Mouse (Mus musculus): Measurements from ENCODE around the gene Mpi.

Gene Mpi

DNA sequence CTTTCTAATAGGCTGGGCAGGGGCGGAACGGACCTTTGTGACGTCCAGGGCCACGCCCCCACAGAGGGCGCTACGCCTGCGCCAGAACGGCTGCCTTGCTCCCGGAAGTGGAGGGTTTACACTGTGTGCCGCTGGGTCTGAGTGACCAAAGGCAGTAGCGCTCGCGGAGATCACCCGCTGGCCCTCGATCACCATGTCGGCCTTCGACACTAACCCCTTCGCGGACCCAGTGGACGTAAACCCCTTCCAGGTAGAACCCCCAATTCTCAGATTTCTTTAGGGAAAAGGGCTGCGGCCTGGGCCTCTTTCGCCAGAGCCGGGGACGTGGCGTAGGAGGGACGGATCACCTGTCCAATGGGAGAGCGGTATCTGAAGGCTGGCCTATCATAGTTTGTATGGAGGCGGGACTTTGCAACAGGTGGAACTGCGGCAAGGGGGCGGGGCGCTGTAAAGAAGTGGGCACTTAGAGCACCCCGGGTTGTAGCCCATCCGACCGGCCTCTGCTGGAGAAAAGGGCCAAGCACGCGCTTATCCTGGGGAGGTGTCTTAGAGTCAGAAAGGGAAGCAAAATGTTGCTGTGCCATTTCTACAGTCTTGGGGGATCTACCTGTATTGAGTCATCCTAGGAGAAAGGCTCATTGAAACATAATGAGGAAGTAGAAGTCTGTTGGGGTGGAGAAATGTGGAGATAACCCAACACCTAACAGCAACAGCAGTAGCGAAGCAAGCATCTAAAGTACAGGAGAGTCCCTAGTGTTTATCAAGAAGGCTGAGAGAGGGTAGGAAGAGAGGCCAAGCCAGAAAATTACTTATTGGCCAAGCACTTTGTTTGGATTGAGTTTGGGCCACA lies 8.5 kb upstream of the Mpi start, which contains the start of gene Scamp2:
Gene Scamp2, plus strand, starts transcription at position 83 of the 850 bp plus-strand sequence.
- peak; percentile 97 for DNase-seq (ENCODE audit: low read depth)

DNA sequence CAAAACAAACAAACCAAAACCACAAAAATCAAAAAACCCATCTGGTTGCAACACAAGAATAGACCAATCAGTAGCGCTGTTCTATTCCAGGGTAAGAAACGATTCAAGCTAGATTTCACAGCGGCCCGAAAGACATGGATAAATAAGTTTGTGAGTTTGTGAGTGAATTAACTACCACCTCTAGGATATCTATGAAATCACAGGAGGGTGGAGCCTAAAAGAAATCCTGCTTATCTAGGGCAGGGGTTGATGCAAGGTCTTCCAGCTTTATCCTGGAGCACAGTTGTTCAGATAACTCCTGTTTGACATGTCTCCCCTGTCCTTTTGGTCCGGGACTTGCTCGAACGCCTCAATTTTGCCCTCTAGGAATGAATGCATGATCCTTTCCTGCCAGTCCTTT lies 7.7 kb upstream of the Mpi start:
- no peak for DNase-seq (ENCODE audit: low read depth)

DNA sequence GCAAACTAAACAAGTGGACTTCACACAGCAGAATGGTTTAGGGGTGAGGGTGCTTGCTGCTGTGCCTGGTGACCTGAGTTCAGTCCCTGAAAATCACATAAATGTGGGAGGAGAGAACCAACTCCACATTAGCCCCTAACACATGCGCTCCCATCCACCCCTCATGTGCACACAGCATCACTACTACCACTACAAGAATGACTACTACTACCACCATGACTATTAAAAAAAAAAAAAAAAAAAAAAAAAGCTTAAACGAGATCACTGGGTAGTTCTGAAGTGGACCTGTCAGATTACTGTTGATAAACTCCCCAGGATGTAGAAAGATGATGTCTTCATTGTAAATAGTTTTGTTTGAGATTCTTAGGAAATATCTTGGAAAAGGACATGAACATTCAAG lies 7.0 kb upstream of the Mpi start:
- no peak for DNase-seq (ENCODE audit: low read depth)

DNA sequence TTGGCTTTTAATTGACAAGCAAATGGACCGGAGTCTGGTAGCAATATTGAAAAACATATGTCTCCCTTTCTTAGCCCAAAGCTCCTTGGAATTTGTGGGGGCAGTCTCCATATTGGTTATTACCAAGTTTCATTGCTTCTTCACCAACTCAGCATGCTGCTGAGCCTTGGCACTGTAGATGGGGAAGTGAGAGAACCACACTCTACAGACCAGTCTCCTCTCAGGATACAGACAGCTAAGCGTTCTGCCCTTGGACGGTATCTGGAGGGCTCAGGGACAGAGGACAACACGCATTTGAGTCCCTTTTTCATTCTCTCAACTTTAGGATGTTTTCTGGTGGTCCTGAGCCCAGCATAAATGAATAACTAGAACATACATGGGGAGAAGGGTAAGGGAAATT lies 6.1 kb upstream of the Mpi start:
- no peak for DNase-seq (ENCODE audit: low read depth)

DNA sequence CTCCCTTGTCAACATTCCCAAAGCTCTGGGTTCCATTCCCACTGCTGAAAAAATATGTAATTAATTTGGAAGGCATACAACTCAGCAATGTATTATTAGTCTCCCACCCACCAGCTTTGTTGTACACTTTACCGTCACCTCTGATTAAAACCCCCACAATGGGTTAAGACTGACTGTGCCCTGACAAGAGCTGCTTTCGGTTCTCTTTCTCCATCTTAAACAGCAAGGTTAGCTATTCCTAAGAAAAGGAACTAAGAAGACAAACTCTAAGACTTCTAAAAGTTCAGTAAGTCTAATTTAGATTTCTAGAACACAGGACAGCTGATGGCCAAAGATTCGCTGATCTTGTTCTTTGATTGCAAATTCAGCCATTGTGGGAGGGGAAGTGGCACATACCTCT lies 4.7 kb upstream of the Mpi start:
- DNase-seq (ENCODE audit: low read depth): no peak

DNA sequence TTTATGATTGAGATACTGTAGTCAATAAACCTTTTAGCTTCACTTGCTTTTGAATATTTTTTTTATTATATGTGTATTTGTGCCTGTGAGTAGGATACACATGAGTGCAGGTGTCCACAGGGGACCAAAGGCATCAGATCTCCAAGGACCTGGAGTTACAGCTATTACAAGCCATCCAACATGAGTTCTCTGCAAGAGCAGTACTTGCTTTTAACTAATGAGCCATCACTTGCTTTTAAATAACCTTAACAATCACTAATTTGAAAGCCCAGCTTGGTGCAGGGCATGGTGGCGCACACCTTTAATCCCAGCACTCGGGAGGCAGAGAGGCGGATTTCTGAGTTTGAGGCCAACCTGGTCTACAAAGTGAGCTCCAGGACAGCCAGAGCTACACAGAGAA lies 2.2 kb upstream of the Mpi start:
- no peak for DNase-seq (ENCODE audit: low read depth)

DNA sequence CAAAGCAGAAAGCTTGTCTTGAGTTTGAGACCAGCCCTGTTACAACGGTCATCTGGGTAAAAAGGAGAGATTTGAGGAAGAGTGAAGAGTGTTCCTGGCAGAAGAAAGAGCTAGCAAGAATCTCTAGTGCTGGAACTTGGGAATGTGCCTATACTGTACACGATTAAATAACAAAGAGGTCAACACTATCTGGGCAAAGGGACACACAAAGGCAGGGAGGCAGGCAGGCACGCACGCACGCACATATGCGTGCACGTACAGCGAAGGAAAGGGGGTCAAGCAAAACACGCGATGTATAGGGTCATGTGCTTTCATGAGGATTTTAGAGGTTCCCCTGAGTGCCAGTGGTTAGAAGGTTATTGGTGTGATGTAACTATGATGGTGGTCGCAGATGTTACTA lies 556 bp upstream of the Mpi start:
- no peak for DNase-seq (ENCODE audit: low read depth)

DNA sequence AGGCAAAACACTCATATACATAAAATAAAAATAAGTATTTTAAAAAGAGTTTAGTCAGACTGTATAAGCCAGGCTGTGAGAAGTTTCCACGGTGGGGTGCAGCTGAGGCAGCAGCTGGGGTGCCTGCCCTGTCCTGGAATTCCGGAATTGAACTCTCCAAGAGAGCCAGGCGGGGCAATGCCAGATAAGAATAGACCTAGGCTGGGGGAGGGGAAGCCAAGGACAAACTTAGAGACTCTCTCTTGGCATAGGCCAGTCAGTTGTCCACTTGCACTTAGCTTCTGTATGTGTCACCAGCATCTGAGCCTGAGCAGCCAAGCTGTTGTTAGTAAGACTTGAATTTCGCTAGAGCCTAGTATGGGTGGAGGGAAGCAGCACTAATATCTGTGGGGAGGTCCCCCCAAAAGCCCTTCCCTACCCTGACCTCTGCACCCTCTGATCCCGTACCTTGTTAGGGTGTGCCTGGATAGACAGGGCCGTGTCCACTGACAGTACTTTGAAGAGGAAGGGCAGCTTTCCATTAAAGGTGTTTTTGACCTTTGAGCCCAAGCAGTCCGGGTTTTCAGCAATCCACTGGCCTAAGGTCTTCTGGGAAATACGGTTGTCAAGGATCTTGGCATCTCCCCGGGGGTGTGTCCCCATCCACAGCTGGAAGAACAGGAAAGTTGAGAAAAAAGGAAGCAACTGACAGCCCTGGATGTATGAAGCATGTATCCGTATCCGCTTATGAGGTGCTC lies 2.3 kb downstream of the Mpi start:
- DNase-seq (ENCODE audit: low read depth): no peak

DNA sequence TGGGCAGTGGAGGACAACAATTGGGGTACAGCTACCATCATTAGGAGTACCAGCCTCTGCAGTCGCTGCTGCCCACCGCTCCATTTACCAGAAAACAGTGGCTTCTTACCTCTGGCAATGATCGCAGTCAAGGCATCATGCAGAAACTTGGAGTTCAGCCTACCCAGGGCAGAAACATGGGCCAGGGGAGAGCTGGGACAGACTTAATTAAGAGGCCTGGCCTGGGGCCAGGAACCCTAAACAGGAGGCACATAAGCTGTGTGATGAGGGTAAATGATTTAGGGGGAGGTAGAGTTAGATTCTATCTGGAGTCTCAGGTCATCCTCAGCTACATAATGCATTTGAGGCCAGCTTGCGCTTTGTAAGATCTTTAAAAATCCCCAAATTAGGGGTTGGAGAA lies 3.4 kb downstream of the Mpi start:
- DNase-seq (ENCODE audit: low read depth): no peak

DNA sequence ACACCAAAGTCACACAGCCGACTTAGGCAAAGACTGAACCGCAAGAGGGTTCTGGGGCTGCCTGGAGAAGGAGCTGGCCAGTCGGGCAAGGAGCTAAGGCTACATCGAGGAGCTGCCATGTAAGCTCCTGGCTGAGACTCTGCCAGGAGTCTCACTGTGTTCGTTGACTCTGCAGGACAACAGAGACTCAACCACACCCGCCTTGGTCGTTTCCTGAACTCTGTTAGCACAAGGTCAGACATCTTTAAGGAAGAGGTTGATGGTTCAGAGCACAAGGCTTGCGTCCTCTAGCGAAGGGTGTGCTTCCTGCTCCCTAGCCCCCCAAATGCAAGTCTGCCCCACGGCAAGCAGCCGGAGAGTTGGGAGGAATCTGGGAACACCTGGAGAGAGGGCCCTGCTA lies 4.7 kb downstream of the Mpi start:
- DNase-seq (ENCODE audit: low read depth): no peak

DNA sequence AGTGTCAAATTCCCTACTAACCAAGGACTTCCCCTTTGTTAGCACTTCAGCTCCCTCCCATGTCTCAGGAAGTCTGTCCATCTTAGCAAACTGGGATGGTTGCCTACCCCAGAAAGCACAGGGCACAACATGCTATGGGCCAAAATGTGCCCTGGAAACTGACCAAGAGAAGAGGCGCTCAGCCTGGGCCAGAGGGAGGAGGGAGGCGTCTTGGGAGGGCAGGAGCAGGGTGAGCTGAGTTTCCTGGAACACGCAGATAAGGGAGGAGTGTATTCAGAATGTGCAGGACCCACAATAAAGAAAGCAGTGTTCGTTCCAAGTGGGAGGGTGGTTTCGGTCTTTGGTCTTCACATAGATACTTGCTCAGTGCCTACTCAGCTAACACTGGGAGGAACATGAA lies 5.3 kb downstream of the Mpi start:
- no peak for DNase-seq (ENCODE audit: low read depth)

DNA sequence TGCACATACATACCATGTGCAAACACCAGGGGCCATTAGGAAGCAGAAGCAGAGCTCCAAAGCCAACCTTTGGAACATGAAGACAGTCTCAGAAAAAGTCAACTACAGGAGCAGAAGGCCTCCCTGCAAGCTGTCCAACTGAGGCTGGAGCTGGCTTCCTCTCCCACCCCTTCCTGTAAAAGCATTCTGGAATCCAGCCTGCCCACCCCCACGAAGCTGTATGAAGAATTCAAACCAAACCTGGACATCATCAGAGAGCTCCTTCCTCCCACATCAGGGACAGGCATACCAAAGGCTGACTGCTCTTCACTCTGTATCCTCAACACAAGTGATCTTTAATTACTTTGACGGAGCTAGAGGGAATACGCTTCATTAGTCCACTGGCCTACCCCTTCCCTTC lies 8.6 kb downstream of the Mpi start:
- DNase-seq (ENCODE audit: low read depth): no peak

DNA sequence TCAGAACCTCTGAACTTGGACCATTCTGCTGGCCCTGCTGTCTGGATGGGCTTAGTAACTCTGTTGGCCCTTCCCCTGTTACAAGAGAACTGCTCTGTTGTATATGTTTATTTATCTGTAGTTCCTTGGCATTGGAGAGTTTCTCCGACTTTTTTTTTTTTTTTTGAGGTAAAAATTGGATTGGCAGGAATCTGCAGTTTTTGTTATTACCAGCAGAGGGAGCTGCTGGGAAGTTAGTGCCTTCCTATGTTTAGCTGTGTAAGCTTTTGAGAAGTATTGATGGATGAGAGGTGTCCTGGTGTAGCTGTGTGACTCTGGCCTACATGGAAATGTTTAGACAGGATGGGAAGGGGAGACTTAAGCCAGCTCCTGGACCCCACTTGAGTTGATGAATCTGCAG lies 11.3 kb downstream of the Mpi start:
- DNase-seq (ENCODE audit: low read depth): peak; percentile 75

DNA sequence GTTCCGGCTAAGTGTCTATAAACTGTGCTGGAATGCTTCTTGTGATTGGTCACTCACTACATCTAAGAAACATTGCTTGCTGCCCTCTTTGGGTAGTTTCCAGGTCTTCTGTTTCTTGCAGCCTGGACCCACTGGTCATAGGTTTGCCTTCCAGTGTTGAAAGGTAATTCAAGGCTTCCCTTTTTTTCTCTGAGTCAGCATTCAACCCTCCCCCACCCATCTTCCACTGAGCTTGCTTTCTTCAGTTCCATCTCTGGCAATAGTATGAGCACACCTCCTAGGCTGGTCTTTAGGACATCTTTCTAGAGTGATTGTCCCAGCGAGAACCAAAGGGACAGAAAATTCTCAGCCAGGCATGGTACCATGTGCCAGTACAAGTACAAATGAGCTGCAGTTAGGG lies 13.0 kb downstream of the Mpi start:
- DNase-seq (ENCODE audit: low read depth): no peak

DNA sequence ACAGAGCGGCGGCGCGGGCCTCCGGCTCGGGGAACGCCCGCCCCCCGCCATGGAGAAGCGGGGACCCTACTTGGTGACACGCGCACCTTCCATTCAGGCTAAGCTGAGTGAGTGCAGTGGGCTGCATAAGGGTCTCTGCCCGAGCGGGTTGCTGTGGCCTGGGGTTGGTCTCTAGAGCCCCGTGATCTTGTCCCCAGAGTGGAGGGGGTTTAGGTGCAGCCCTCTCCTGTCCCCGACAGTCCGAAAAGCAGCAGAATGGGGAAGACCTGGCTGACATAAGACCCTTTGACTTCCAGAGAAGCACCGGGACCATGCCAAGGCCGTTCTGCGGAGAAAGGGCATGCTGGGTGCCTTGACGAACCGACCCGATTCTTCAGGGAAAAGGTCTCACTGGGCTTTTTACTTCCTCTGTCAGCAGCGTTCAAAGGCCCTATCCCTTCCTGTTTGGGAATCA lies 14.8 kb downstream of the Mpi start:
- DNase-seq (ENCODE audit: low read depth): no peak

DNA sequence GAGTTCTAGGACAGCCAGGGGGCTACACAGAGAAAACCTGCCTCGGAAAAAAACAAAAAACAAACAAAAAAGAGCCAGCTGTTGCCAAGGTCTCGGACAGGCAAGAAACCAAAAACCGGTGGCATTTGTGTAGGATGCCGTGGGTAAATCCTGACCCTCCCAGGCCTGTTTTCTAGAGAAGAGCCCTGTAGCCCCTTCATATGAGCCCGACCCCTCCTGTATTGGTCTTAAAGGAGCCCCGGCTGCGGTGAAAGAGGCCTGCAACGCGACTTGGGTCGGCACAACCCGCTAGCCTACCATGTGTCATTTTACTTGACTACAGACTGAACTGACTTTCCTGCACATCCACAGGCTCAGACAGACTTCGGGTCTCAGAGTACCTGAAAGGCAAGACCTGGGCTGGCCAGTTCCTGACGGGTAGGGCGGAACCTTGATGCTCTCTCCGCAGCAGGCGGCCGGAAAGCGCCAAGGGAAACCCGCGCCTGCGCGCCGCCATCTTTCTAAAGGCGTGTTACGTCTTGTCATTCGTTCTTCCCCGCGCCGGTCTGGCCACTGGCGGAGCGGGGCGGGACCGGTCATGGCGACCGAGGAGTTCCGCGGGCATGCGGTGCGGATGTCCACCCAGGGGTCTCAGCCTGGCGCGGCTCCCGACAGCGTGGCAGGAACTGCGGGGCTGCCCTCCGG lies 15.4 kb downstream of the Mpi start, which contains the start of gene Fam219b:
Gene Fam219b, plus strand, starts transcription at position 485 of the 684 bp plus-strand sequence.
- DNase-seq (ENCODE audit: low read depth): peak; percentile 86

DNA sequence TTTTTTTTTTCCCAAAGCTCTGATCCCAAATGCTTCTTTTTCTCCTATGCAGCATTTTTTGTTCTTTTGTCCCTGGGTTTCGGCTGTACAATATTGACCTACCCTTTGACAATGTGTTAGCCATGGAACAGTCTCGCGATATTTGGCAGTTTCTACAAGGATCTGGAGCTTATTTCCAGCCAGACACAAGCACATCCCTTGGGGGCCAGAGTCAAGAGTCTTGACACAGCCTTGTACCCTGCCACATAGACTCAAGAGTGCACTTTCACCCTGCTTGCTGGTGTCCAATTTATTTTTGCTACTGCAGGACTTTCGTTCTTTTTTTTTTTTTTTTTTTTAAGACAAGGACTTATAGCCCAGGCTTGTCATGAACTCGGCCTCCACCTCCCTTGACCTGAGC lies 16.2 kb downstream of the Mpi start:
- no peak for DNase-seq (ENCODE audit: low read depth)

DNA sequence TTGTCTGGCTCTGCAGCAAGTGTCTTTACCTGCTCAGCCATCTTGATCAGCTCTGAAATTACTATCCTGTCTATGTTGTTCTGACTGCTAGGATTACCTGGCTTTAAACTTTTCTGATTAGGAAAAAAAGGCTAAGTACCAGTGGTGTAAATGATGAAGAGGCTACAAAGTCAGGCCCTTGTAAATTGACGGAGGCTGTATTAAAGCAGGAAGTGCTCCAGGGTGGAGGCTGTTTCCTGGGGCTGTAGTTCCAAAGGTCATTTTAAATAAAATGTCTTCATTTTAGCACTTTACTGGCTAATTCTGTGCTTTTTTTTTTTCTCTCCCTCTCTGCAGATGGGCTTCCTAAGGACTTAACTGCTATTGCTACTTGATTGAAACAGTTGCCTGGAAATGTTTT lies 20.6 kb downstream of the Mpi start:
- DNase-seq (ENCODE audit: low read depth): no peak

DNA sequence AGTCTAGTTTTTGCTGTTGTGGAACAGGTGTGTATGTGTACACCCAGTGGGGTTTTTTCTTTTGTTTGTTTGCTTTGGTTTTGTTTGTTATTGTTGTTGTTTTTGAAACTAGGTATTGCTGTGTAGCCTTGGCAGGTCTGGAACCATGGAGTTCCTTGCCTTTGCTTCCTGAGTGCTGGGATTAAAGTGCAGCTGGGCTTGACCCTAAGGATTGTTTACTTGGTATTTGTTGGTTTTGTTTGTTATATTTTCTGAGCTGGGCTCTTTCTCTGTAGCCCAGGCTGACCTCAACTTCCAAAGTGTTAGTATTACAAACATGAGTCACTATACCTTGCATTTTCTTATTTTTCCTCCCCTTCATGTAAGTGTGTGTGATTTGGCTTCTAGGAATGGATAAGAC lies 26.1 kb downstream of the Mpi start:
- DNase-seq (ENCODE audit: low read depth): no peak

DNA sequence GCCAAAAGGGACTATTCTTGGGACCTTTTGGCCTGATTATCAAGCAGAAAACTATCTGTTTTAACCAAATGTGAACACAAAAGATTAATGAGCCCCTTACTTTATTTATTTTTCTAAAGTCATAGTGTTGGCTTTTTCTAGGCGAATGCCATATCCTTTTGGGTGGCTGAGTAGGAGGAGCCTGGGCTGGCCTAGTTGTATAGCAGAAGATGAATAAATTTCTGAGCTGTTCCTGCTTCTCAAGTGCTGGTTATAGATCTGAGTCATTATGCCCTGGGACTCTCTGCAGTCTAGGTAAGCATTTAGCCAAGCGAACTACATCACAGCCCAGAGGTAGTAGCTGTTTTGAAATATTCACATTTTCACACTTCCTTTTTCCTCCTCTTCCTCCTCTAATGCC lies 27.0 kb downstream of the Mpi start:
- DNase-seq (ENCODE audit: low read depth): peak; percentile 71

DNA sequence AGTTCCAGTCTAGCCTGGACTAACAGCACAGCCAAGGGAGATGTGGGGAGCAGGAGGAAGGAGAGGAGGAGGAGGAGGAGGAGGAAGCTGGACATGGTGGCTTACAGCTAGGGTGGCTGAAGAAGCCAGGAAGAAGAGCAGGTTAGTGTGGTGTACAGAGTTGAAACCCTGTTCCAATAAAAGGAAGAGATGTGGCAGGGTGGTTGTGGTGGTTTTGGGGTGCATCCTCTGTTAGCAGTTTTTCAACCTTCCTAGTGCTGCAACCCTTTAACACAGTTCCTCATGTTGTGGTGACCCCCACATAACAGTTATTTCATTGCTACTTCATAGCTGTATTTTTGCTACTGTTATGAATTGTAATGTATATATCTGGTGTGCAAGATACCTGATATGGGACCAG lies 28.1 kb downstream of the Mpi start:
- DNase-seq (ENCODE audit: low read depth): peak; percentile 78

DNA sequence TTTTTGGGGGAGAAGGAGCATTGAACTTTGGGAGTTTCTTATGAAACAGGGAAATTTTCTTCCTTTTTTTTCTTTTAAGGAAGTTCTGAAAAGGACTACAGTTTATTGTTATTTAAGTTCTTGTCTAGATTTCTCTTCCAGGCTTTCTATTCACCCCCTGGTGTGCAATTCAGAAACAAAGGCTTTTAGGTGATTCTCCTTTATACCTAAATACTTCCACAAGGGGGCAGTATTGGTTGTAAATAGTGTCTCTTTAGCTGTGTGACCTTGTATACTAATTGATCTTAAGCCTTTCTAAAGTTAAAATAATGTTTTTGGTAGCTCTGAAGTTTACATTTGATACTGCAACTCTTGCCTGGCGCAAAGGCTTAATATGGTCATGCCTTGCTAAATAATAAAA lies 28.8 kb downstream of the Mpi start:
- DNase-seq (ENCODE audit: low read depth): peak; percentile 84

DNA sequence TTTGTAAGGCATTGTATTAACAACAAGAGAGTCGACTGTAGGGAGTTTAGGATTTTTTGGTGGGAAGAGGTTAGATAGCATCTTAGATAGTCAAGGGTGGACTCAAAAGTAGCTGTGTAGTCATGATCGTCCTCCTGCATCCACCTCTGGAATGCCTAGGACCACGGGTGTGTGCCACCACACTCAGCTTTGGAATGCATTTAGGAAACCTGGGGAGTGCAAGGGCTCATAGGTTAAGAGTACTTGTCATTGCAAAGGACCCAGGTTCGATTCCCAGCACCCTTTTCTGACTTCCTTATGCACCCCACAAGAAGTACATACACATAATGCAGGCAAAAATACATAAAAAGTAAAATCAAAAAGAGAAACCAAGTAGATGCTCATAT lies 29.7 kb downstream of the Mpi start:
- DNase-seq (ENCODE audit: low read depth): peak; percentile 39
